ENCODE assay signal across 7 mouse cellular contexts in the genomic region with DNA sequence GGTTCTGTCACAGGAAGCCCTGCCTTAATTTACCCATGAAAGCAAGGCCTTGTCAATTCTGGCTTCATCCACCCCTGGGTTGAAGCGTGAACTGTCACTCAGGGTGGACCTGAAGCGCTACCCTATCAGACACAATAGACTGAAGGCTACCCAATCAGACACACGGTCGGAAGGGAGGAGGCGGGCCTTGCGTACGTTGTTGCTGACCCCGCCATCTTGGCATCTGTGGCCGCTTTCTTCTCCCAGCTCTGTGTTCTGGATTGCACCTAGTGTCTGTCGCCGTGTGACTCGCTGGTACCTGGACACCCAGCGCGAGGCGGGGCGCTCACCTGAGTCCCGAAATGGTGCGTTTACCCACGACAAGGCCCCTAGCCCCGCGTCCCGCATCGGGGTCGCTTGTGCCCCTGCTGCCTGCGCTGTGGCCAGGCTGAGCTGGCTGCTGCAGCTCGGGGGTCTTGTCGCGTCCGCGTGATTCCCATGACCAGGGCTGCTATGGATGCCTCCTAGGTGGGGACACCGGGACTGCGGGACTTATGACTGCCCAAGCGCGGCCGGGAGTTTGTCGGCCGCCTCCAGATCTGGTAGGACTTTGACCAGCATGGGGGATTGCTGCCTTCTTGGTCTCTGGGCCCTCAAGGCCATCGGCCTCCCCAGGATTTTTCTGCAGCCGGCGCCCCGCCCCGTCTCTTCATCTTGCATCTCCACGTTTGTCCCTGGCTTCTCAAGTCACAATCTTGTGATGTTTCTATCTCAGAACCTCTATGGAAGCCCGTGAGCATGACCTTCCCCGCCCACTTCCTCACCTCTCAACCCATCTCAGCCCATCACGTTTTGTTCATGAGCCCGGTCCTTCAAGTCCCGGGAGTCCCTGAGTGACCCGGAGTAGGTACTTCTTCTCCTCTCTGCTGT. TPM values are rescaled to one million over a fixed set of nuclear protein-coding genes. Genes with fewer than 3 reads are reported as not detected.
A peak's percentile ranks its signal among the peaks of the same experiment; 100 is the strongest.
DNase-seq lines count a peak whose midpoint lies in the region; ATAC-seq lines count a peak whose summit lies in the region.

A gene (plus strand): TSS at position 183 of the 909 bp plus-strand sequence.

- H3K4me2 ChIP-seq in intestine, embryonic 15.5 days (replicated peaks): peak within 1 kb of the TSS; percentile 69

- H3K36me3 ChIP-seq in intestine, embryonic 15.5 days: peaks cover 11% of the 10 kb centered on the region
- peaks cover 38% of the 10 kb centered on the region for H3K36me3 ChIP-seq in midbrain, embryonic 10.5 days

- intact Hi-C loops in gastrocnemius, postnatal 36 days (cut with DNase I): no loop called here
- intact Hi-C loops in left cerebral cortex, postnatal 25 days (cut with DNase I): loop anchor here (5.0 kb wide), 1 partner anchor 184 kb away; a partner anchor contains a TSS

- H3K9ac ChIP-seq in intestine, embryonic 15.5 days: peak within 1 kb of the TSS; percentile 97

- peak; percentile 100 for ATAC-seq in intestine, embryonic 15.5 days

- H3K4me1 ChIP-seq in intestine, embryonic 15.5 days (replicated peaks): peaks cover 11% of the 10 kb centered on the region
- peaks cover 18% of the 10 kb centered on the region for H3K4me1 ChIP-seq in midbrain, embryonic 10.5 days

- under 1% methylated on average over 48 of the region's 49 CpGs for WGBS in intestine, embryonic 15.5 days
- WGBS in midbrain, embryonic 10.5 days: under 1% methylated on average over 49 of the region's 49 CpGs

- H3K9me3 ChIP-seq in intestine, embryonic 15.5 days: no peaks in the 10 kb centered on the region
- H3K9me3 ChIP-seq in midbrain, embryonic 10.5 days (replicated peaks): no peaks in the 10 kb centered on the region

- peak within 1 kb of the TSS; percentile 86 for H3K27ac ChIP-seq in intestine, embryonic 15.5 days
- peak within 1 kb of the TSS; percentile 99 for H3K27ac ChIP-seq in midbrain, embryonic 10.5 days (replicated peaks)

- H3K4me3 ChIP-seq in intestine, embryonic 15.5 days (replicated peaks): peak within 1 kb of the TSS; percentile 95
- H3K4me3 ChIP-seq in midbrain, embryonic 10.5 days: peak within 1 kb of the TSS; percentile 80

- no peaks in the 10 kb centered on the region for H3K27me3 ChIP-seq in intestine, embryonic 15.5 days (replicated peaks)
- no peaks in the 10 kb centered on the region for H3K27me3 ChIP-seq in midbrain, embryonic 10.5 days (ENCODE audit: low read depth, poor library complexity, severe bottlenecking)

- peak; percentile 90 for DNase-seq in adrenal gland, adult 2 months
- peak; percentile 86 for DNase-seq in embryo, embryonic 11.5 days (ENCODE audit: low read depth, low spot score)
- peak; percentile 78 to 85 for DNase-seq in gastrocnemius, postnatal 36 days
- peak; percentile 94 to 98 for DNase-seq in left cerebral cortex, postnatal 25 days (ENCODE audit: low spot score in 2 of 2)
- peak; percentile 93 for DNase-seq in midbrain, embryonic 10.5 days (ENCODE audit: low spot score)
- DNase-seq in right cerebral cortex, postnatal 4 days: peak; percentile 86

RNA-seq across cellular contexts. Expression of the gene that starts here (rescaled TPM):
- total RNA-seq in adrenal gland, adult 2 months (2021): 1 to 10 TPM; 4.5 to 10.0 TPM
- polyA plus RNA-seq in adrenal gland, adult 2 months (2012; rRNA removed): 1.1 and 1.4 TPM in 2 replicates
- total RNA-seq in gastrocnemius, postnatal 36 days (2021): 1 to 10 TPM; 2.0 to 2.1 TPM
- polyA plus RNA-seq in intestine, embryonic 15.5 days (2015; fragmentation: Nextera tagmentation; extraction: Ambion mirVana): 24.0 and 27.3 TPM in 2 replicates
- 10 to 100 TPM; 21.2 to 21.8 TPM for total RNA-seq in left cerebral cortex, postnatal 25 days (2021)
- polyA plus RNA-seq in midbrain, embryonic 10.5 days (2016; fragmentation: Nextera tagmentation; extraction: Ambion mirVana): 38.3 and 50.0 TPM in 2 replicates

Comparison
In these comparisons a context has a peak if more than half of its experiments do, and no peak if none do; other contexts are left out.
1. Peak in every context shown above with its lines: DNase-seq, ATAC-seq, H3K4me3 ChIP-seq and H3K27ac ChIP-seq.
2. RNA of the gene that starts here (polyA plus RNA-seq): 38.3 to 50.0 TPM in midbrain, embryonic 10.5 days and 24.0 to 27.3 TPM in intestine, embryonic 15.5 days; 1.1 to 1.4 TPM in adrenal gland, adult 2 months; every median in the first group is over 10 times any median in the second.